Mouse (Mus musculus): ENCODE measurements at regions not wholly inside any gene's neighbourhood (a gene's known extent, or its start where the extent isn't known, plus 50 kb on each side); places are given as distances from the start of the nearest gene placed in this dataset.

- no peak for ATAC-seq (replicated peaks)
- Histone ChIP-seq H3K4me2 (replicated peaks) (no peak overlapping the region), H3K4me1 (no peaks in the 10 kb centered on the region), H3K36me3 (no peaks in the 10 kb centered on the region), H3K27me3 (no peaks in the 10 kb centered on the region), H3K4me3 (no peak overlapping the region), H3K9me3 (no peaks in the 10 kb centered on the region), H3K9ac (replicated peaks) (no peak overlapping the region), H3K27ac (replicated peaks) (no peak overlapping the region)
- WGBS, result 63% methylated on average over 4 of the region's 4 CpGs
These were observed 801.8 kb upstream of the B3galt2 start for GRCm38 (mm10) chr1:142838663-142839062.

GRCm38 (mm10) chr1:142867024-142867700 lies 773.3 kb upstream of the B3galt2 start:
- Histone ChIP-seq H3K27ac (replicated peaks) (no peak overlapping the region), H3K36me3 (no peaks in the 10 kb centered on the region), H3K9me3 (no peaks in the 10 kb centered on the region), H3K27me3 (no peaks in the 10 kb centered on the region), H3K4me2 (replicated peaks) (no peak overlapping the region), H3K4me3 (no peak overlapping the region), H3K4me1 (no peaks in the 10 kb centered on the region), H3K9ac (replicated peaks) (no peak overlapping the region)
- ATAC-seq (replicated peaks), result no peak
- 82% methylated on average over 4 of the region's 4 CpGs for WGBS

DNA sequence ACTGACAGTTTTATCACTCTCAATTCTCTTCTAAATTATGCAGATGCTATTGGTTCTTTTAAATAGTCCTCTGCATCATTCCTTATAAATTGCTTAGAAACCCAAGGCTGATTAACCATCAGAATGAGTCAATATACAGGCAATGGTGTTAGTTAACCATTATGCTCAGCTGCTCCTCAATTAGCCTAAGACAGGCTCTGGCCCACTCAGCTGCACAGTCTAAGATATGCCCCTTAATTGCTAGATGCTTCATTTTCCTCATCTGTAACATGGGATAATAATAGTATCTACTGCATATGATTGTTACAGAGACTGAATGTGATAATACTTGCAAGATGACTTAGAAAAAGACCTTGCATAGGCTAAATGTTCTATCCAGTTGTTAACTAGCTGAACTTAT lies 748.6 kb upstream of the B3galt2 start:
- H3K9ac ChIP-seq (replicated peaks), result no peak overlapping the region
- ATAC-seq (replicated peaks), result no peak
- H3K9me3 ChIP-seq, result no peaks in the 10 kb centered on the region

DNA sequence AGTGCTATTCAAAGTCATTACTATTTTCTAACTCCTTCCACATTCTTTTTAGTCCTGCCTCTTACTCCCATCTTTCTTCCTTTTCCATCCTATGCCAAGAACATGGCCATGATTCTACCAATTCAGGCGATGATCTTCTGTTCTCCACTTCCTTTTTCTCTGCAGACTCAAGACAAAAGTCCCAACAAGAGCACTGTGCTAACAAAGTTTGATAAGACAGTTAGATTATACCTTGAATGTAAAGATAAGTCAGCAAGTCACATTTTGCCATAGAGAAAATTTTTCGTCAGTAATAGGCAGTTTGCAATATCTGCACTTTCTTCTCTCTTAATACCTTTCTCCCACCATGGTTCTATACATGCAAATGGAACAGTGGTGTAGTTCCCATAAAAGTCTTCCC lies 747.3 kb upstream of the B3galt2 start:
- 94% methylated on average over 2 of the region's 2 CpGs for WGBS

More for the DNA sequence above, 748.6 kb upstream of the B3galt2 start:
- H3K4me2 ChIP-seq (replicated peaks), result no peak overlapping the region
- H3K36me3 ChIP-seq, result no peaks in the 10 kb centered on the region
- no peaks in the 10 kb centered on the region for H3K27me3 ChIP-seq
- H3K4me3 ChIP-seq, result no peak overlapping the region
- no peaks in the 10 kb centered on the region for H3K4me1 ChIP-seq
- no peak overlapping the region for H3K27ac ChIP-seq (replicated peaks)

DNA sequence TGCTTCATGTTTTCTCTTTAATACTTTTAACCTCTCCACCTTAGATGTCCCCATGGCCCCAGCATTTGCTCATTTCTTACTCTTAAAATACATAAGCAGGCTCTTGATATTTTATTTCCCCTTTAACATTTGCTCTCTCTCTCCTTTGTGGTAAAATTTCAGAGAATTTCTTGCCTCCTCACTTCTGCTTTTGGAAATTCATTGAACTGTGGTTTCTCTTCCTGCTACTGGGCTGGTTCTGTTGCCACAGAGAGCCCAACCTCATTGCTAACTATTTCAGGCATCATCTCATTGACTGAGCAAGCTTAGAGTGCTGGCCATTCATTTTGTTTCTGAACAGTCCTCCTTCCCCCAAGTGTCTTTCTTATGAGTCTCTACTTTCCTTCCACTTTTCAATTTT lies 746.3 kb upstream of the B3galt2 start:
- ATAC-seq (replicated peaks), result no peak
- Histone ChIP-seq H3K4me2 (replicated peaks) (no peak overlapping the region), H3K27me3 (no peaks in the 10 kb centered on the region), H3K9me3 (no peaks in the 10 kb centered on the region), H3K9ac (replicated peaks) (no peak overlapping the region), H3K4me3 (no peak overlapping the region), H3K36me3 (no peaks in the 10 kb centered on the region), H3K4me1 (no peaks in the 10 kb centered on the region), H3K27ac (replicated peaks) (no peak overlapping the region)

More for the DNA sequence above, 747.3 kb upstream of the B3galt2 start:
- Histone ChIP-seq H3K36me3 (no peaks in the 10 kb centered on the region), H3K9ac (replicated peaks) (no peak overlapping the region), H3K27ac (replicated peaks) (no peak overlapping the region), H3K4me3 (no peak overlapping the region), H3K4me2 (replicated peaks) (no peak overlapping the region), H3K9me3 (no peaks in the 10 kb centered on the region), H3K27me3 (no peaks in the 10 kb centered on the region), H3K4me1 (no peaks in the 10 kb centered on the region)
- ATAC-seq (replicated peaks), result no peak

- Histone ChIP-seq H3K4me2 (replicated peaks) (no peak overlapping the region), H3K4me3 (no peak overlapping the region), H3K27ac (replicated peaks) (no peak overlapping the region), H3K9ac (replicated peaks) (no peak overlapping the region), H3K36me3 (no peaks in the 10 kb centered on the region), H3K27me3 (no peaks in the 10 kb centered on the region), H3K4me1 (no peaks in the 10 kb centered on the region), H3K9me3 (no peaks in the 10 kb centered on the region)
- no peak for ATAC-seq (replicated peaks)
- 76% methylated on average over 1 of the region's 1 CpGs for WGBS
These were observed 745.4 kb upstream of the B3galt2 start for GRCm38 (mm10) chr1:142895081-142895480.

DNA sequence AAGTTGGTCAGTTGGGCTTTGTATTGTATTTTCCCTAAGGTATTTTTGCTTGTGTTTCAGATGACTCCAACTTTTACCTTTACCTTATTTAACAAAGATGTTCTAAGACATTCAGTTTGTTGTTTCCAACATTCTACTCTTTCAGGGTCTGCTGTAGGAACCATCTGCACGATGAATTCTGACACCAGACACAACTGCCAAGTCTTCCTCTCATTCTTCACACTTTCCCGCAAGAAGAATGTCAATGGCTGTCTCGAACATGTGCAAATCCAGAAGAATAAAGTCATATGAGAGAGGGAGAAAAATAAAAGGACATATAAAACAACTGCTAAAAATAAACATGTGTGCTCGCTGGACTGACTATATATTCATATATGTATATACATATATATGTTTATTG lies 730.6 kb upstream of the B3galt2 start:
- H3K36me3 ChIP-seq, result no peaks in the 10 kb centered on the region
- no peaks in the 10 kb centered on the region for H3K9me3 ChIP-seq
- H3K27me3 ChIP-seq, result no peaks in the 10 kb centered on the region
- H3K4me1 ChIP-seq, result no peaks in the 10 kb centered on the region
- 73% methylated on average over 4 of the region's 4 CpGs for WGBS
- no peak overlapping the region for H3K4me2 ChIP-seq (replicated peaks)
- no peak overlapping the region for H3K27ac ChIP-seq (replicated peaks)
- no peak overlapping the region for H3K9ac ChIP-seq (replicated peaks)
- no peak overlapping the region for H3K4me3 ChIP-seq
- ATAC-seq (replicated peaks), result no peak

GRCm38 (mm10) chr1:142956686-142957085 lies 683.8 kb upstream of the B3galt2 start:
- H3K27me3 ChIP-seq, result no peaks in the 10 kb centered on the region
- no peak overlapping the region for H3K4me2 ChIP-seq (replicated peaks)
- H3K27ac ChIP-seq (replicated peaks), result no peak overlapping the region
- 85% methylated on average over 3 of the region's 3 CpGs for WGBS
- no peaks in the 10 kb centered on the region for H3K36me3 ChIP-seq
- no peak overlapping the region for H3K4me3 ChIP-seq
- H3K9me3 ChIP-seq, result no peaks in the 10 kb centered on the region
- no peak for ATAC-seq (replicated peaks)
- no peaks in the 10 kb centered on the region for H3K4me1 ChIP-seq
- no peak overlapping the region for H3K9ac ChIP-seq (replicated peaks)

GRCm38 (mm10) chr1:142971475-142971874 lies 669.0 kb upstream of the B3galt2 start:
- Histone ChIP-seq H3K36me3 (no peaks in the 10 kb centered on the region), H3K4me3 (no peak overlapping the region), H3K27ac (replicated peaks) (no peak overlapping the region), H3K4me2 (replicated peaks) (no peak overlapping the region), H3K27me3 (no peaks in the 10 kb centered on the region), H3K9ac (replicated peaks) (no peak overlapping the region), H3K4me1 (no peaks in the 10 kb centered on the region), H3K9me3 (no peaks in the 10 kb centered on the region)
- no peak for ATAC-seq (replicated peaks)

GRCm38 (mm10) chr1:142973387-142973786 lies 667.1 kb upstream of the B3galt2 start:
- ATAC-seq (replicated peaks), result no peak
- Histone ChIP-seq H3K4me2 (replicated peaks) (no peak overlapping the region), H3K9me3 (no peaks in the 10 kb centered on the region), H3K4me1 (no peaks in the 10 kb centered on the region), H3K9ac (replicated peaks) (no peak overlapping the region), H3K36me3 (no peaks in the 10 kb centered on the region), H3K27me3 (no peaks in the 10 kb centered on the region), H3K4me3 (no peak overlapping the region), H3K27ac (replicated peaks) (no peak overlapping the region)
- 92% methylated on average over 2 of the region's 2 CpGs for WGBS

DNA sequence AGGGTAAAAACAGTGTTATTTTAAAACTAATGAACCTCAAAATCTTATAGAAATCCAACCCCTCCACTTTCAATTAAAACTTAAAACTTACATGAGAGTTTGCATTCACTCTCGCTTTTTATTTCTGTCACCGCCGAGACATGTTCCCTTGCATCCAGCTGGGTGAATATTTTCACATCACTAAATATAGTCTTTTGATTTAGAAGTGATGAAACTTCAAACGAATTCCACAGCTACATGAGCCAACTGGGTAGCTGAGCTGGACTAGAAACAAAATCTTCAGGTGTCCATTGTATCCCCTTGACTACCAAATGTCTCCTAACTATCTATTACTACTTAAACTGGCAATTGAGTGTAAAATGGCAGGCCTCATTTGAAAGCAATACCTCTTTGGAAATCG lies 657.5 kb upstream of the B3galt2 start:
- no peaks in the 10 kb centered on the region for H3K36me3 ChIP-seq
- H3K4me3 ChIP-seq, result no peak overlapping the region
- no peak overlapping the region for H3K9ac ChIP-seq (replicated peaks)
- peaks cover 5% of the 10 kb centered on the region for H3K4me1 ChIP-seq
- ATAC-seq (replicated peaks), result no peak
- H3K9me3 ChIP-seq, result no peaks in the 10 kb centered on the region
- H3K27ac ChIP-seq (replicated peaks), result no peak overlapping the region
- H3K27me3 ChIP-seq, result no peaks in the 10 kb centered on the region
- H3K4me2 ChIP-seq (replicated peaks), result no peak overlapping the region
- 76% methylated on average over 5 of the region's 5 CpGs for WGBS

- Histone ChIP-seq H3K4me1 (peaks cover 5% of the 10 kb centered on the region), H3K4me3 (no peak overlapping the region), H3K27me3 (no peaks in the 10 kb centered on the region), H3K9ac (replicated peaks) (no peak overlapping the region), H3K4me2 (replicated peaks) (no peak overlapping the region), H3K9me3 (no peaks in the 10 kb centered on the region), H3K36me3 (no peaks in the 10 kb centered on the region), H3K27ac (replicated peaks) (no peak overlapping the region)
- WGBS, result 89% methylated on average over 3 of the region's 3 CpGs
- ATAC-seq (replicated peaks), result no peak
These were observed 656.8 kb upstream of the B3galt2 start for GRCm38 (mm10) chr1:142983641-142984040.

DNA sequence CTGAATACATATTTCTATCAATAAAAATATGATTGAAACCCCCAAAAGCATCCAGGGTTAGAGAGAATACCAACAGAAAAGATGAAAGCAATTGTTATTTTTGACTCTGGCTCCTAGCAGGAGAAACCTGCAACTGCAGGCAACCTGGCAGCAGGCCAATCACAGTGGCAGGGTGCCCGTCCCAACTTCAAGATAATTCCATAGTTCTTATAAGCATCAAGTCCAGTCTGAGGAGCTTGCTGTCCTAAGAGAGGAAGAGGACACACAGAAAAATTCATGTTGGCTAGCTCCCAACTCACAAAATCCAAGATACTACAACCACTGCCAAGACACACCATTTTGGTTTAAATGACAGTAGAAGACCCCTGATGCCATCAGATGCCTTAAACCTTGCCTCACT lies 654.9 kb upstream of the B3galt2 start:
- no peaks in the 10 kb centered on the region for H3K36me3 ChIP-seq
- no peak overlapping the region for H3K4me2 ChIP-seq (replicated peaks)
- 7% methylated on average over 1 of the region's 1 CpGs for WGBS
- H3K4me1 ChIP-seq, result peaks cover 5% of the 10 kb centered on the region
- H3K9ac ChIP-seq (replicated peaks), result no peak overlapping the region
- H3K4me3 ChIP-seq, result no peak overlapping the region
- ATAC-seq (replicated peaks), result no peak; the same call in 1 of the 2 replicates
- H3K9me3 ChIP-seq, result no peaks in the 10 kb centered on the region
- no peak overlapping the region for H3K27ac ChIP-seq (replicated peaks)
- H3K27me3 ChIP-seq, result no peaks in the 10 kb centered on the region

Data from forebrain, embryonic 15.5 days (tissue).